Mouse (Mus musculus) liver, embryonic 16.5 days (tissue): ENCODE measurements around the gene Dcaf10. TPM values are rescaled to one million over a fixed set of nuclear protein-coding genes. Genes with fewer than 3 reads are reported as not detected.

ENCODE experiments used
- ATAC-seq: fragments of 200-750 bp; cut with Nextera tagmentation; 2 replicates; pipeline ENCODE4 v1.8.0; 2017; ENCODE audit warnings: low read depth, mild to moderate bottlenecking, moderate number of reproducible peaks, moderate library complexity
- H3K27ac ChIP-seq: fragments of 300-500 bp; sonication (generic); 2 replicates; pipeline ENCODE4 v1.5.1; 2014; ENCODE audit warnings: mild to moderate bottlenecking, low read length
- H3K27me3 ChIP-seq: fragments of 300-500 bp; sonication (generic); 2 replicates; pipeline ENCODE4 v1.6.1; 2014; ENCODE audit warnings: low read depth, low read length, mixed read lengths; ENCODE audit not compliant: control insufficient read depth, insufficient read depth
- H3K36me3 ChIP-seq: fragments of 300-500 bp; sonication (generic); 2 replicates; pipeline ENCODE4 v1.6.1; 2014; ENCODE audit warnings: mild to moderate bottlenecking; ENCODE audit not compliant: control insufficient read depth, insufficient read depth
- H3K4me1 ChIP-seq: fragments of 300-500 bp; sonication (generic); 2 replicates; pipeline ENCODE4 v1.6.1; 2014; ENCODE audit warnings: low read depth, low read length, mixed read lengths; ENCODE audit not compliant: control insufficient read depth
- H3K4me2 ChIP-seq: fragments of 300-500 bp; sonication (generic); 2 replicates; pipeline ENCODE4 v1.6.1; 2014; ENCODE audit warnings: low read depth, low read length, mixed read lengths
- H3K4me3 ChIP-seq: fragments of 300-500 bp; sonication (generic); 2 replicates; pipeline ENCODE4 v1.5.1; 2014; ENCODE audit warnings: low read depth, mild to moderate bottlenecking, low read length
- H3K9ac ChIP-seq: fragments of 300-500 bp; sonication (generic); 2 replicates; pipeline ENCODE4 v1.6.1; 2014; ENCODE audit warnings: low read depth, low read length
- H3K9me3 ChIP-seq: fragments of 300-500 bp; sonication (generic); replicated peaks from 2 replicates; pipeline ENCODE4 v1.6.1; 2016; ENCODE audit warnings: low read length; ENCODE audit not compliant: control insufficient read depth
- WGBS: fragments of 180-500 bp; shearing (Covaris S2); extraction: QIAGEN DNeasy Blood & Tissue Kit; methylation state at CpG from one replicate; pipeline ENCODE4 v1.1.7; 2014; ENCODE audit not compliant: insufficient replicate concordance; 5-methylcytosine and 5-hydroxymethylcytosine counted together
- polyA plus RNA-seq: library from polyadenylated mRNA; unstranded; fragments of >200 nt; fragmentation: Nextera tagmentation; extraction: Ambion mirVana; gene quantifications from 2 replicates; pipeline ENCODE4 v1.2.1, GENCODE M21; 2015

Gene Dcaf10
- polyA plus RNA-seq, 1 experiment from 2014 or later, result 6.2 TPM

DNA sequence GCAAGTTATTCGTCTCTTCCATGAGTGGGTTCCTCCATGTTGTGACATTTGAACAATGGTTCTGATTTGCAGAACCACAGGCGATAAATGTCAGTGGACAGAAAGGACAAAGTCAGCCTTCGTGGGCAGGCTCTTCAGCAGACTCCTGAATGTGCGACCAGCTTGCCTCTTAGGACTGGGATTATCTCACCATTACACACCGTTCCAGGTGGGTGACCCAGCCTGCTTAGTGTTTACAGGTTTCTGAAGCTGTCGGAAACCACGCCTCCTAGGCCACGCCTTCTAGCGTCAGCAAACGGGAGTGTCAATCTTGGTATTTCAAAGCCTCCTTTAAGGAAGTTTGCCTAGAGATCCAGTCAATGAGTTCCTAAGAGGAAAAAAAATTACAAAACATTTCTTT, 67.4 kb downstream of the Dcaf10 start:
- H3K9me3 ChIP-seq, result no peaks in the 10 kb centered on the region
- under 1% methylated on average over 10 of the region's 10 CpGs for WGBS
- peak overlapping the region; percentile 99 for H3K9ac ChIP-seq
- peaks cover 3% of the 10 kb centered on the region for H3K36me3 ChIP-seq
- peaks cover 41% of the 10 kb centered on the region for H3K4me1 ChIP-seq
- H3K4me2 ChIP-seq, result peak overlapping the region; percentile 98
- peak overlapping the region; percentile 85 for H3K4me3 ChIP-seq
- peak; percentile 55 for ATAC-seq
- H3K27ac ChIP-seq, result peak overlapping the region; percentile 97
- H3K27me3 ChIP-seq, result peaks cover 18% of the 10 kb centered on the region

DNA sequence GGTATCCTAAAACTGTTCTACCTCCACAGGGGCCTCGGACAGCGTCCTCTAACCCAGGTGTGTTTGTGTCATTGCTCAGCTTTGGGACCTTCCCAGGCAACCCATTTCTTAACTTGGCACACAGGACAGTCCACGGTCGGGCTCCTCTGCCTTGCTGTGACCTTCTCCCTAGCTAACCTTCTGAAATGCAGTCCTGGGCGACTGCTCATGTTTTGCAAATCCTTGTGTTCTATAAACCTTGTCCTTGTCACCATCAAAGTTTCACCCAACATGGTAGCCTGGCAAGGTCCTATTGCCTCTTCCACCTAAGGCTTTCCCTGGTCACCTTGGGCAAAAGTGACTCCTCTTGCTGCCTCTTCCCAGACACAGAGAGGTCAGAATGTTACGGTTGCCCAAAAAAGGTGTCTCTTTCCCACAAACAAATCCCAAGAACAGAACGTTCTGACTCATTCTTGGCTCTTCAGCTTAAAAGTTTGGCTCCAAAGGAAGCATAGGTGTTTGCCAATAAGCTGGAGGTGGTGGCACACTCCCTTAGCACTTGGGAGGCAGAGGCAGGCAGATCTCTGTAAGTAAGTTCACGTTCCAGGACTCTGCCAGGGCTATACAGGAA, 69.4 kb downstream of the Dcaf10 start:
- Histone ChIP-seq H3K36me3 (no peaks in the 10 kb centered on the region), H3K9me3 (no peaks in the 10 kb centered on the region), H3K4me1 (peaks cover 27% of the 10 kb centered on the region), H3K27me3 (peaks cover 28% of the 10 kb centered on the region), H3K4me3 (no peak overlapping the region), H3K9ac (no peak overlapping the region), H3K27ac (no peak overlapping the region), H3K4me2 (no peak overlapping the region)
- 70% methylated on average over 8 of the region's 8 CpGs for WGBS
- ATAC-seq, result no peak

- Histone ChIP-seq H3K27ac (no peak overlapping the region), H3K27me3 (peaks cover 31% of the 10 kb centered on the region), H3K4me1 (peaks cover 18% of the 10 kb centered on the region), H3K9me3 (no peaks in the 10 kb centered on the region), H3K4me3 (no peak overlapping the region), H3K4me2 (no peak overlapping the region), H3K9ac (no peak overlapping the region), H3K36me3 (no peaks in the 10 kb centered on the region)
- WGBS, result 67% methylated on average over 16 of the region's 16 CpGs
- ATAC-seq, result no peak
Measured at GRCm38 (mm10) chr4:45412433-45413192, 70.7 kb downstream of the Dcaf10 start.

GRCm38 (mm10) chr4:45413674-45414338, 71.9 kb downstream of the Dcaf10 start:
- no peak overlapping the region for H3K9ac ChIP-seq
- no peak overlapping the region for H3K27ac ChIP-seq
- ATAC-seq, result peak; percentile 60
- 53% methylated on average over 9 of the region's 9 CpGs for WGBS
- no peak overlapping the region for H3K4me3 ChIP-seq
- H3K4me1 ChIP-seq, result peaks cover 20% of the 10 kb centered on the region
- peaks cover 31% of the 10 kb centered on the region for H3K27me3 ChIP-seq
- H3K9me3 ChIP-seq, result no peaks in the 10 kb centered on the region
- no peak overlapping the region for H3K4me2 ChIP-seq
- no peaks in the 10 kb centered on the region for H3K36me3 ChIP-seq

- no peak overlapping the region for H3K4me2 ChIP-seq
- peaks cover 25% of the 10 kb centered on the region for H3K27me3 ChIP-seq
- no peaks in the 10 kb centered on the region for H3K9me3 ChIP-seq
- no peak overlapping the region for H3K27ac ChIP-seq
- H3K4me1 ChIP-seq, result peaks cover 9% of the 10 kb centered on the region
- ATAC-seq, result no peak
- no peak overlapping the region for H3K9ac ChIP-seq
- H3K4me3 ChIP-seq, result no peak overlapping the region
- H3K36me3 ChIP-seq, result no peaks in the 10 kb centered on the region
- 59% methylated on average over 7 of the region's 7 CpGs for WGBS
Measured at GRCm38 (mm10) chr4:45416314-45416713, 74.4 kb downstream of the Dcaf10 start.

GRCm38 (mm10) chr4:45418229-45418950, 76.5 kb downstream of the Dcaf10 start:
- no peak overlapping the region for H3K9ac ChIP-seq
- 34% methylated on average over 10 of the region's 11 CpGs for WGBS
- peaks cover 14% of the 10 kb centered on the region for H3K27me3 ChIP-seq
- no peak overlapping the region for H3K27ac ChIP-seq
- peaks cover 7% of the 10 kb centered on the region; the same call in 1 of the 2 replicates for H3K4me1 ChIP-seq
- H3K9me3 ChIP-seq, result no peaks in the 10 kb centered on the region
- no peak overlapping the region for H3K4me3 ChIP-seq
- no peak for ATAC-seq
- no peak overlapping the region for H3K4me2 ChIP-seq
- H3K36me3 ChIP-seq, result peaks cover 3% of the 10 kb centered on the region; the same call in 1 of the 2 replicates

DNA sequence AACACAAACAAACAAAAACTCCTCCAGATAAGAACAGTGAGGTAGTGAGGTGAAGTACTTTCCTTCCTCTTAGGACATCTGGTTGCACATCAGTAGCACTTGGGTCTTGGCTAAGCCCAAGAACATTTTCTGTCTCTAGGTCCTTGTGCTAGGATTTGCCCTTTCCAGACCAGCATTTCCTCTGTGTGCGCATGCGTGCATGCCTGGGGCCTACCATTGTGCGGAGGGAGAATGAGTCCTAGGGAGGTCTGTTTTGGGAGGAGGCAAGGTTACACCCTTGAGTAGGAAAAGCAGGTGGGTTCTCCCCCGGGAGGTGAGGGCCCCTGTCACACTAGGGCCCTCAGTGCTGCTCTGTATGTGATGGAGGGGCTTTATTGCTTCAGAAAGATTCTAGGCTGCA, 77.2 kb downstream of the Dcaf10 start:
- H3K4me3 ChIP-seq, result no peak overlapping the region
- ATAC-seq, result no peak

DNA sequence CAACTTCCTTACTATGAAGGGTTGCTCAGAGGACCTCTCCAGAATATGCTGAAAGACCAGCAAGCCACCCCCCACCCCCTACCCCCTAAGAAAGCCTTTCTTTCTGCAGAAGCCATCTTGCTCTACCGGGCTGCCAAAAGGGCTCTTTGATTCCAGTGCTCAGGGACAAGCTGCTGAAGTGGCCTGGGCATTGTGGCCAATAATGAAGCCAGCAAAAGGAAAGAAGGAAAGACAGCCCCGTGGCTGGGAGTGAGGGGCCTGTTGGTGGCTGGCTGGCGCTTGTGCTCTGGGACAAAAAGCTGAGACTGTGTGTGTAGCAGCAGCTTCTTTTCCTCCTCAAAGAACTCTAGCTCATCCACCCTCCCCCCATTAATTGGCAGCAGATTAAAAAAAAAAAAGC, 78.8 kb downstream of the Dcaf10 start:
- peaks cover 5% of the 10 kb centered on the region for H3K27me3 ChIP-seq
- H3K4me1 ChIP-seq, result peaks cover 7% of the 10 kb centered on the region; the same call in 1 of the 2 replicates
- H3K4me2 ChIP-seq, result no peak overlapping the region
- no peak for ATAC-seq
- H3K9ac ChIP-seq, result no peak overlapping the region
- no peak overlapping the region for H3K4me3 ChIP-seq
- no peak overlapping the region for H3K27ac ChIP-seq
- H3K9me3 ChIP-seq, result no peaks in the 10 kb centered on the region
- WGBS, result 55% methylated on average over 3 of the region's 3 CpGs
- H3K36me3 ChIP-seq, result peaks cover 3% of the 10 kb centered on the region; the same call in 1 of the 2 replicates

More for the DNA sequence above, 77.2 kb downstream of the Dcaf10 start:
- no peaks in the 10 kb centered on the region for H3K9me3 ChIP-seq
- no peak overlapping the region for H3K9ac ChIP-seq
- 73% methylated on average over 4 of the region's 4 CpGs for WGBS
- H3K36me3 ChIP-seq, result peaks cover 3% of the 10 kb centered on the region; the same call in 1 of the 2 replicates
- no peak overlapping the region for H3K27ac ChIP-seq
- peaks cover 7% of the 10 kb centered on the region; the same call in 1 of the 2 replicates for H3K4me1 ChIP-seq
- H3K4me2 ChIP-seq, result no peak overlapping the region
- peaks cover 14% of the 10 kb centered on the region for H3K27me3 ChIP-seq
